Mouse (Mus musculus) midbrain, embryonic 14.5 days (tissue): ENCODE results near the gene Adssl1. TPM values are rescaled to one million over a fixed set of nuclear protein-coding genes. Genes with fewer than 3 reads are reported as not detected.

Experiments used
- ATAC-seq: fragments of 200-750 bp; cut with Nextera tagmentation; 2 replicates; pipeline ENCODE4 v1.8.0; 2017; ENCODE audit warnings: moderate number of reproducible peaks, moderate library complexity; ENCODE audit not compliant: low FRiP score, low TSS enrichment
- DNase-seq: peaks from one replicate; pipeline ENCODE4 v3.0.0-alpha.2; 2015
- H3K27ac ChIP-seq: fragments of 300-500 bp; sonication (generic); replicated peaks from 2 replicates; pipeline ENCODE4 v1.5.1; 2014; ENCODE audit warnings: mild to moderate bottlenecking, low read depth, low read length, moderate library complexity
- H3K27me3 ChIP-seq: fragments of 300-500 bp; sonication (generic); 2 replicates; pipeline ENCODE4 v1.6.1; 2014; ENCODE audit warnings: low read length, control low read depth, mixed read lengths; ENCODE audit not compliant: control insufficient read depth, insufficient read depth
- H3K36me3 ChIP-seq: fragments of 300-500 bp; sonication (generic); 2 replicates; pipeline ENCODE4 v1.6.1; 2014; ENCODE audit warnings: low read length, control low read depth; ENCODE audit not compliant: control insufficient read depth, insufficient read depth
- H3K4me1 ChIP-seq: fragments of 300-500 bp; sonication (generic); 2 replicates; pipeline ENCODE4 v1.6.1; 2014; ENCODE audit warnings: mild to moderate bottlenecking, antibody characterized with exemption, low read length, control low read depth; ENCODE audit not compliant: control insufficient read depth, insufficient read depth
- H3K4me2 ChIP-seq: fragments of 300-500 bp; sonication (generic); 2 replicates; pipeline ENCODE4 v1.6.1; 2014; ENCODE audit warnings: mild to moderate bottlenecking, low read length, moderate library complexity
- H3K4me3 ChIP-seq: fragments of 300-500 bp; sonication (generic); replicated peaks from 2 replicates; pipeline ENCODE4 v1.5.1; 2014; ENCODE audit warnings: low read depth, low read length
- H3K9ac ChIP-seq: fragments of 300-500 bp; sonication (generic); replicated peaks from 2 replicates; pipeline ENCODE4 v1.6.1; 2014; ENCODE audit warnings: mild to moderate bottlenecking, low read length, moderate library complexity
- H3K9me3 ChIP-seq: fragments of 300-500 bp; sonication (generic); 2 replicates; pipeline ENCODE4 v1.6.1; 2016; ENCODE audit warnings: low read length, control low read depth, mixed read lengths; ENCODE audit not compliant: control insufficient read depth
- whole genome bisulfite sequencing: fragments of 180-500 bp; shearing (Covaris S2); extraction: QIAGEN DNeasy Blood & Tissue Kit; methylation state at CpG from one replicate; pipeline ENCODE4 v1.1.7; 2014; 5-methylcytosine and 5-hydroxymethylcytosine counted together
- polyA plus RNA-seq: library from polyadenylated mRNA; unstranded; fragments of >200 nt; fragmentation: Nextera tagmentation; extraction: Ambion mirVana; gene quantifications from 2 replicates; pipeline ENCODE4 v1.2.1, GENCODE M21; 2014

Adssl1 gene
- polyA plus RNA-seq, 1 experiment from 2014 or later, result 2.8 TPM

DNA sequence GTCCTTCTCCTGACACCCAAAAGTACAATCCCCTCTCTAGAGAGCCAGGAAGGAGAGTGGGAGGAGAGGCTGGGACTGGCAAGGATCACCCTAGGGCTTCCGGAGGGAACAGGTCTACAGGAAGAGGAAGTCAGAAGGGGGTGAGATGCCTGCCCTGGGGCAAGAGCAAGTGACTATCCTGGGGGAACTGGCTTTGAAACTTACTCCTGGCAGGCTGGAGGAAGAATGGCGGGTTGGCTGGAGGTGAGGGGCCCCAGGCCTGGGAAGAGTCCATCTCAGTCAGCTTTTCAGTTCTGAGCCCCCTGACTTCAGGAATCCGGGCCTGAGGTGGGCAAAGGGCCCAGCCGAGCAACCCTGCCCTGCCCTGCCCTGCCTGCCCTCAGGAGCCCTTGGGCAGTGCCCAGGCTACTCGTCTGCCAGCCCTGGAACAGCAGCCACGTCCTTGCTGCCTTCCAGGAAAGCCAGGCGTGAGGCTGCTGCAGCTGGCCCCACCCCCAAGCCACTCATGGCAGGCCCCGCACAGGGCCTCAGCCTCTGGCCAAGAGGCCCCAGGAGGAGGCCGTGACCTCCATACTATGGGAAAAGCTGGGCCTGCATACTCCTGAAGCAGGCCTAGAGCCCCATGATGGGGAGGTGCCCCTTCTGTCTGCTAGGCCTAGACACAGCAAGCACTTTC is 51.0 kb downstream of the Adssl1 start:
- Histone ChIP-seq H3K9ac (no peak overlapping the region), H3K9me3 (no peaks in the 10 kb centered on the region), H3K27ac (no peak overlapping the region), H3K4me2 (no peak overlapping the region), H3K4me1 (peaks cover 41% of the 10 kb centered on the region), H3K27me3 (no peaks in the 10 kb centered on the region), H3K36me3 (peaks cover 54% of the 10 kb centered on the region), H3K4me3 (no peak overlapping the region)
- ATAC-seq, result no peak
- WGBS, result 50% methylated on average over 9 of the region's 9 CpGs
- no peak for DNase-seq

GRCm38 (mm10) chr12:112671891-112672290 is 52.0 kb downstream of the Adssl1 start:
- Histone ChIP-seq H3K36me3 (peaks cover 46% of the 10 kb centered on the region), H3K4me3 (0 out of 2 replicates have a peak overlapping the region, but pooled peaks have one; percentile 4), H3K9ac (no peak overlapping the region; the same call in 1 of the 2 replicates), H3K27ac (no peak overlapping the region), H3K27me3 (no peaks in the 10 kb centered on the region), H3K4me2 (peak overlapping the region; percentile 95), H3K9me3 (no peaks in the 10 kb centered on the region), H3K4me1 (peaks cover 32% of the 10 kb centered on the region)
- DNase-seq (no peak), ATAC-seq (no peak)
- WGBS, result 82% methylated on average over 7 of the region's 7 CpGs

DNA sequence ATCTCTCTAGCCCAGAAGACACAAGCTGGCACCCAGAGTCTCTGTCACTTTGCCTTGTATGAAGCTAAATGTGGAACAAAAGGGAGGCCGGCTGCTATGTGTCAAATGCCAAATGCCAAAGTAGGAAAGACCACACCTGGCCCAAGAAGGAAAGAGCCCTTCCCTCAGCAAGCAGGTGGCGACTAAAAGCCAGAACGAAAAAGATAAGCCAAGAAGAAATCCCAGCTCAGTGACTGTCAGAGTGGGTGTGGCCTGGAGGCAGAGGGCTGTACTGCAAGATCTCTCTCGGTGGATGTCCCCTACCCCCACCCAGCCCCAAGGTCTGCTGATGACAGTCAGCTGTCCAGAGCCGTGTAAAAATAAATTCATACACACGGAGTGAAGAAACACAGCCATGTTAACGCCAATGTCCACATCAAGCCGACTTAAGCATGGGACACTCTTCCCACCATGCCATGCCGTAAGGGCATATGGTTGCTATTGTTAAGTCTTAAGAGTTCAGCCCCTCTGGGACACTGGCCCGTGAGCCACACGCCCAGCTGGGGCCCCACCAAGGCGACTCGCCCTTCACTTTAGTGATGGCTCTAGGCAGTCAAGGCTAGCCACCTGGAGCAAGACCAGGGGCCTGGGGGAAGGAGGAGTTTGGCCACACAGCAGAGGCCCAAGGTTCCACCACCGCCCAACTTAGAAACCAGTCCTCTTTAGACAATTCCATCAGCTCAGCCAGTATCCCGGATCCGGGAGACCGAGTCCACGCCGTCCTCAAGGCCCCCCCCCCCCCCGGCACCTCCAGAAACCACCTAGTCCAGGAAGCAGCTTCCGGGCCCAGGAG is 53.1 kb downstream of the Adssl1 start:
- Histone ChIP-seq H3K9me3 (no peaks in the 10 kb centered on the region), H3K4me3 (peak overlapping the region; percentile 94), H3K36me3 (peaks cover 36% of the 10 kb centered on the region), H3K27ac (peak overlapping the region; percentile 94), H3K9ac (peak overlapping the region; percentile 97), H3K4me2 (peak overlapping the region; percentile 95), H3K4me1 (peaks cover 32% of the 10 kb centered on the region), H3K27me3 (peaks cover 2% of the 10 kb centered on the region; the same call in 1 of the 2 replicates)
- DNase-seq, result peak; percentile 68
- 4% methylated on average over 21 of the region's 21 CpGs for WGBS
- ATAC-seq, result peak; percentile 42; the same call in 1 of the 2 replicates

GRCm38 (mm10) chr12:112673576-112674091 is 53.8 kb downstream of the Adssl1 start:
- Histone ChIP-seq H3K4me2 (peak overlapping the region; percentile 95), H3K4me1 (peaks cover 36% of the 10 kb centered on the region)
- WGBS, result under 1% methylated on average over 57 of the region's 68 CpGs

DNA sequence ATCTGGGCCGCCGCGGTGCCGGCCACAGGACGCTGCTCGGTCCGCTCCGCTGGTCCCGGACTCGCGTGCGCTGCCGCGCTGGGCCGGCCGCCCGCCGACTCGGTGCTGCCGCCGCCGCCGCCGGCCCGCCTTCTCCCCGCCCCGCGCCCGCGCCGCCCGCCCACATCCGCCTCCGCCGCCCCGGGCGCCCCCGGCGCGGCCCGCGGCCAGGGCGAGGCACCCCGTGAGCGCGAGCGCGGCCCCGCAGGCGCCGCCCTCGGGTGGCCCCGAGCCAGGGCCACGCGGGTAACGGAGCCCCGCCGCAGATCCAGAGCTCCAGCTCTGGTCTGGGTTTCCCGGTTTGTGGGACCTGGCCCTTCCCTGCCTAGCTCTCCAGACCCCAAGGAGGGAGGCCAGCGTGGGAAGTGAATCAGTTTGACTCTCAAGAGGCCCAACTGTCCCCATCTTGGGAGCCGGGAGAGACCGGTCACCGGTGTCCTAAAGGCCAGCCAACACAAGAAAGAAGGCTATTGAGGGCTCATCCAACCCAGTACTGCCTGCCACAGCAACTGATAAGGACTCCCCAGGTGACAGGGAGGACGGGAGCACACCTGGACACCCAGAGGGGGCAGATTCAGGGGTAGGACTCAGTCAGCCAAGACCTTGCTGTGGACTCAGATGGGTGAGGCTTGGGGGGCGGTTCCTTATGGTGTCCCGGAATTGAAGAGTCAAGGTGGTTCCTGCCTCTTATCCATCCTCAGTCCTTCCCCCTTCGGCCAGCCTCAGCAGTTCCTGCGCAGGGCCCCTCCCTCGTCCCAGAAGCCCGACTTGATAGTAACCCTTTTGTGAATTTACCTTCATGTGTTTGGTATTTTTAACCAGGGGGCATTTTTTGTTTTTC is 54.5 kb downstream of the Adssl1 start, which contains the start of gene Akt1:
TSS of gene Akt1 (minus strand) at position 753 of the 880 bp plus-strand sequence.
- Histone ChIP-seq H3K9me3 (no peaks in the 10 kb centered on the region), H3K4me1 (peaks cover 37% of the 10 kb centered on the region), H3K4me3 (peak within 1 kb of the TSS; percentile 94), H3K27ac (peak within 1 kb of the TSS; percentile 94), H3K36me3 (peaks cover 22% of the 10 kb centered on the region), H3K27me3 (peaks cover 10% of the 10 kb centered on the region; the same call in 1 of the 2 replicates), H3K9ac (peak within 1 kb of the TSS; percentile 97), H3K4me2 (peak within 1 kb of the TSS; percentile 95)
- WGBS, result under 1% methylated on average over 59 of the region's 70 CpGs
- DNase-seq (peak; percentile 76), ATAC-seq (peak; percentile 10; the same call in 1 of the 2 replicates)

More at GRCm38 (mm10) chr12:112673576-112674091, 53.8 kb downstream of the Adssl1 start:
- Histone ChIP-seq H3K27ac (peak overlapping the region; percentile 94), H3K36me3 (peaks cover 29% of the 10 kb centered on the region), H3K4me3 (peak overlapping the region; percentile 94), H3K9me3 (no peaks in the 10 kb centered on the region), H3K27me3 (peaks cover 4% of the 10 kb centered on the region; the same call in 1 of the 2 replicates), H3K9ac (peak overlapping the region; percentile 97)
- peak; percentile 71 for DNase-seq
- ATAC-seq, result peak; percentile 19; the same call in 1 of the 2 replicates

GRCm38 (mm10) chr12:112675245-112676035 is 55.6 kb downstream of the Adssl1 start:
- DNase-seq (peak; percentile 93), ATAC-seq (peak; percentile 35; the same call in 1 of the 2 replicates)
- 13% methylated on average over 18 of the region's 18 CpGs for WGBS
- peaks cover 11% of the 10 kb centered on the region for H3K36me3 ChIP-seq
- H3K4me1 ChIP-seq, result peaks cover 39% of the 10 kb centered on the region
- H3K4me3 ChIP-seq, result peak overlapping the region; percentile 94; the same call in 1 of the 2 replicates
- peak overlapping the region; percentile 95 for H3K4me2 ChIP-seq
- peaks cover 21% of the 10 kb centered on the region for H3K27me3 ChIP-seq
- H3K27ac ChIP-seq, result peak overlapping the region; percentile 94
- H3K9me3 ChIP-seq, result no peaks in the 10 kb centered on the region
- peak overlapping the region; percentile 97 for H3K9ac ChIP-seq

GRCm38 (mm10) chr12:112677076-112677475 is 57.2 kb downstream of the Adssl1 start:
- ATAC-seq, result no peak
- Histone ChIP-seq H3K27ac (no peak overlapping the region), H3K4me1 (peaks cover 27% of the 10 kb centered on the region), H3K9me3 (no peaks in the 10 kb centered on the region), H3K4me3 (no peak overlapping the region), H3K27me3 (peaks cover 23% of the 10 kb centered on the region), H3K4me2 (no peak overlapping the region), H3K9ac (no peak overlapping the region), H3K36me3 (no peaks in the 10 kb centered on the region)
- no peak for DNase-seq
- WGBS, result 61% methylated on average over 5 of the region's 5 CpGs
